Mouse (Mus musculus) forelimb bud, embryonic 11.5 days (tissue): ENCODE data around the gene Olfr1392.

Experiments
- DNase-seq: peaks from one replicate; pipeline ENCODE4 v3.0.0-alpha.2; 2012; ENCODE audit warnings: low read depth, low spot score

Olfr1392 gene

GRCm38 (mm10) chr11:49251380-49251761 is 33.7 kb upstream of the Olfr1392 start:
- no peak for DNase-seq

GRCm38 (mm10) chr11:49252048-49252447 is 33.0 kb upstream of the Olfr1392 start:
- DNase-seq = no peak

GRCm38 (mm10) chr11:49253035-49253434 is 32.0 kb upstream of the Olfr1392 start:
- no peak for DNase-seq

- no peak for DNase-seq
Measured at GRCm38 (mm10) chr11:49259296-49259695, 25.8 kb upstream of the Olfr1392 start.

GRCm38 (mm10) chr11:49259829-49260228 is 25.3 kb upstream of the Olfr1392 start:
- no peak for DNase-seq

GRCm38 (mm10) chr11:49260598-49261312 is 24.3 kb upstream of the Olfr1392 start:
- DNase-seq = no peak

GRCm38 (mm10) chr11:49261313-49261855 is 23.7 kb upstream of the Olfr1392 start:
- DNase-seq = no peak

GRCm38 (mm10) chr11:49262286-49262685 is 22.8 kb upstream of the Olfr1392 start:
- DNase-seq = no peak

GRCm38 (mm10) chr11:49263149-49263548 is 21.9 kb upstream of the Olfr1392 start:
- no peak for DNase-seq

- DNase-seq = no peak
Measured at GRCm38 (mm10) chr11:49264081-49264480, 21.0 kb upstream of the Olfr1392 start.

- DNase-seq = no peak
Measured at GRCm38 (mm10) chr11:49264622-49265021, 20.5 kb upstream of the Olfr1392 start.

GRCm38 (mm10) chr11:49265101-49265500 is 20.0 kb upstream of the Olfr1392 start:
- no peak for DNase-seq

GRCm38 (mm10) chr11:49266671-49267070 is 18.4 kb upstream of the Olfr1392 start:
- DNase-seq = no peak

GRCm38 (mm10) chr11:49267316-49267715 is 17.8 kb upstream of the Olfr1392 start:
- DNase-seq = no peak

GRCm38 (mm10) chr11:49267970-49268579 is 17.0 kb upstream of the Olfr1392 start:
- DNase-seq = no peak

- DNase-seq = no peak
Measured at GRCm38 (mm10) chr11:49269761-49270160, 15.3 kb upstream of the Olfr1392 start.

GRCm38 (mm10) chr11:49270368-49270767 is 14.7 kb upstream of the Olfr1392 start:
- DNase-seq = no peak

GRCm38 (mm10) chr11:49271334-49271733 is 13.7 kb upstream of the Olfr1392 start:
- DNase-seq = peak; percentile 66

GRCm38 (mm10) chr11:49273834-49274519 is 11.1 kb upstream of the Olfr1392 start:
- no peak for DNase-seq

- no peak for DNase-seq
Measured at GRCm38 (mm10) chr11:49278222-49278621, 6.9 kb upstream of the Olfr1392 start, which contains the start of gene Olfr1393. Gene Olfr1393, plus strand, starts transcription at chr11:49278304.

- no peak for DNase-seq
Measured at GRCm38 (mm10) chr11:49287251-49287650, 2.2 kb downstream of the Olfr1392 start.

GRCm38 (mm10) chr11:49292777-49293176 is 7.7 kb downstream of the Olfr1392 start:
- no peak for DNase-seq
